Mouse (Mus musculus) lung, postnatal 0 days (tissue): ENCODE measurements around the gene Pygl.

Experiments
- CTCF ChIP-seq: IDR thresholded peaks from 2 replicates; pipeline ENCODE4 v1.5.1; 2016; ENCODE audit warnings: antibody characterized with exemption, mild to moderate bottlenecking
- EP300 ChIP-seq: IDR thresholded peaks from 2 replicates; pipeline ENCODE4 v1.6.1; 2016; ENCODE audit warnings: antibody characterized with exemption, mild to moderate bottlenecking, control low read depth

DNA sequence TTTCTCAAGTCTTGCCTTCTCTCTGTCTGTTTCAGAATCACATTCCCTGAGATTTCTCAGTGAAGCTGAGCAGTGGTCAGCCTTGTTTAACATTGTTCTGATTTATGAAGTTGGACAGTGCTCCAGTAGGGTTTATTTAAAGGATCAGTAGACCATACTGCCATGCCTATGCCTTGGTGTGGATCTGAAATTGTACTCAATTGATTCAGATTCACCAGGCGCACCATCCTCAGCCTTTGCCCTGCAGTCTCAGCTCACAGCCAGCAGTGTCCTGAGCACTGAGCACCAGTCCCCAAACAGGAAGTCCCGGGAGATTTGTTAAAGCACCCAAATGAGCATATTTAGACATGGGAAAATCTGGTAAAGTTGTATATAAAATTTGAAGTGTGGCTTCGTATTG, 66.5 kb downstream of the Pygl start:
- no peak for TF ChIP-seq CTCF
- no peak for TF ChIP-seq EP300
